Mouse (Mus musculus) stomach, embryonic 14.5 days (tissue): ENCODE data around the gene Rpl39l. TPM values are rescaled to one million over a fixed set of nuclear protein-coding genes. Genes with fewer than 3 reads are reported as not detected.
A peak's percentile ranks its signal among the peaks of the same experiment; 100 is the strongest.
"Not testable (repeated sequence)": the region's sequence is repeated elsewhere in the genome, so short reads cannot be mapped to it uniquely, and the experiment has no call there.

ENCODE experiments used
- ATAC-seq: fragments of 200-750 bp; cut with Nextera tagmentation; 2 replicates; pipeline ENCODE4 v1.8.0; 2017; ENCODE audit warnings: low read depth, moderate TSS enrichment; ENCODE audit not compliant: insufficient number of reproducible peaks, insufficient read depth, low FRiP score
- H3K27ac ChIP-seq: fragments of 300-500 bp; sonication (generic); 2 replicates; pipeline ENCODE4 v1.5.1; 2014; ENCODE audit warnings: mild to moderate bottlenecking, low read length, moderate library complexity, mixed read lengths
- H3K27me3 ChIP-seq: fragments of 300-500 bp; sonication (generic); 2 replicates; pipeline ENCODE4 v1.6.1; 2014; ENCODE audit warnings: low read length, control low read depth, mixed read lengths; ENCODE audit not compliant: control insufficient read depth, insufficient read depth
- H3K36me3 ChIP-seq: fragments of 300-500 bp; sonication (generic); 2 replicates; pipeline ENCODE4 v1.6.1; 2014; ENCODE audit warnings: mild to moderate bottlenecking, control low read depth, low read length, moderate library complexity, mixed read lengths; ENCODE audit not compliant: control insufficient read depth, insufficient read depth
- H3K4me1 ChIP-seq: fragments of 300-500 bp; sonication (generic); 2 replicates; pipeline ENCODE4 v1.6.1; 2014; ENCODE audit warnings: low read length, control low read depth, mixed read lengths; ENCODE audit not compliant: control insufficient read depth, insufficient read depth
- H3K4me2 ChIP-seq: fragments of 300-500 bp; sonication (generic); replicated peaks from 2 replicates; pipeline ENCODE4 v1.6.1; 2014; ENCODE audit warnings: low read depth, low read length, control low read depth
- H3K4me3 ChIP-seq: fragments of 300-500 bp; sonication (generic); 2 replicates; pipeline ENCODE4 v1.5.1; 2014; ENCODE audit warnings: low read depth, low read length, control low read depth
- H3K9ac ChIP-seq: fragments of 300-500 bp; sonication (generic); replicated peaks from 2 replicates; pipeline ENCODE4 v1.6.1; 2014; ENCODE audit warnings: low read depth, mild to moderate bottlenecking, control low read depth, low read length, moderate library complexity, mixed read lengths
- H3K9me3 ChIP-seq: fragments of 300-500 bp; sonication (generic); 2 replicates; pipeline ENCODE4 v1.6.1; 2016; ENCODE audit warnings: low read depth, low read length, control low read depth; ENCODE audit not compliant: control insufficient read depth
- WGBS: fragments of 180-500 bp; shearing (Covaris S2); extraction: QIAGEN DNeasy Blood & Tissue Kit; methylation state at CpG from one replicate; pipeline ENCODE4 v1.1.7; 2014; 5-methylcytosine and 5-hydroxymethylcytosine counted together
- polyA plus RNA-seq: library from polyadenylated mRNA; unstranded; fragments of >200 nt; fragmentation: Nextera tagmentation; extraction: Ambion mirVana; gene quantifications from 2 replicates; pipeline ENCODE4 v1.2.1, GENCODE M21; 2014

The Rpl39l gene
- polyA plus RNA-seq, 1 experiment from 2014 or later: 0.33 TPM

- not testable (repeated sequence) for H3K27me3 ChIP-seq, H3K4me3 ChIP-seq, H3K27ac ChIP-seq, ATAC-seq, H3K36me3 ChIP-seq, H3K4me2 ChIP-seq, H3K4me1 ChIP-seq, H3K9ac ChIP-seq
- peaks cover 14% of the 10 kb centered on the region; the same call in 1 of the 2 replicates for H3K9me3 ChIP-seq
- WGBS: 97% methylated on average over 10 of the region's 10 CpGs
These were observed 17.4 kb downstream of the Rpl39l start for GRCm38 (mm10) chr16:10187461-10187860.

- Histone ChIP-seq H3K4me2 (peak within 1 kb of the TSS; percentile 97), H3K9ac (peak within 1 kb of the TSS; percentile 30), H3K27me3 (0 out of 2 replicates have a peak, but pooled peaks cover 4% of the 10 kb centered on the region), H3K9me3 (peaks cover 2% of the 10 kb centered on the region; the same call in 1 of the 2 replicates), H3K4me3 (peak within 1 kb of the TSS; percentile 58), H3K4me1 (peaks cover 3% of the 10 kb centered on the region; the same call in 1 of the 2 replicates), H3K36me3 (no peaks in the 10 kb centered on the region), H3K27ac (no peak within 1 kb of the TSS)
- WGBS: under 1% methylated on average over 63 of the region's 63 CpGs
- peak; percentile 99 for ATAC-seq
These were observed 22.9 kb downstream of the Rpl39l start, which contains the start of gene Atf7ip2 for GRCm38 (mm10) chr16:10192679-10193506. Atf7ip2 (plus strand) TSS chr16:10192712.

GRCm38 (mm10) chr16:10208777-10209176 lies 38.8 kb downstream of the Rpl39l start:
- Histone ChIP-seq H3K9me3 (no peaks in the 10 kb centered on the region), H3K4me2 (no peak overlapping the region), H3K4me1 (no peaks in the 10 kb centered on the region), H3K27me3 (no peaks in the 10 kb centered on the region), H3K36me3 (no peaks in the 10 kb centered on the region), H3K27ac (no peak overlapping the region), H3K4me3 (no peak overlapping the region), H3K9ac (no peak overlapping the region)
- no peak for ATAC-seq
- 92% methylated on average over 1 of the region's 1 CpGs for WGBS

DNA sequence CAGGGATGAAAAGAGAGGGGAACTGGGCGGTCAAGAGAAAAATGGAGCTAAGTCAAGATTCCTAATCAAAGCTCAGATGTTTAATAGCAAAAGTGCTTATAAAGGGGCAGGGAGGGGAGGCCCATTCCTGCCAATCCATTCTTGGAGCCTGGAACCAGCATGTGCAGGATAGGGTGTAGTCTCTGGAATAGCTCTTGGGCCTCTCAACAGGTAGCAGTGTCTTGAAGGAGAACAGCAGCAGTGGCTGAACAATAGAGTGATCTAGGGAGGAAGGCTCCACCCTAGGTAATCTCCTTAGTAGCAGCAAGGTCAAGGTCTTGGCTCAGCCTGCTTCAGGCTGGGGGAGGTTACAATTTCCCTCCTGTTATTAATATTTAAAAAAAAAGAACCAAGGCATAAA lies 46.3 kb downstream of the Rpl39l start:
- not testable (repeated sequence) for H3K4me2 ChIP-seq, H3K36me3 ChIP-seq, ATAC-seq, H3K9me3 ChIP-seq, H3K27me3 ChIP-seq, H3K4me3 ChIP-seq, H3K27ac ChIP-seq, H3K9ac ChIP-seq, H3K4me1 ChIP-seq
- whole genome bisulfite sequencing: 93% methylated on average over 1 of the region's 1 CpGs

DNA sequence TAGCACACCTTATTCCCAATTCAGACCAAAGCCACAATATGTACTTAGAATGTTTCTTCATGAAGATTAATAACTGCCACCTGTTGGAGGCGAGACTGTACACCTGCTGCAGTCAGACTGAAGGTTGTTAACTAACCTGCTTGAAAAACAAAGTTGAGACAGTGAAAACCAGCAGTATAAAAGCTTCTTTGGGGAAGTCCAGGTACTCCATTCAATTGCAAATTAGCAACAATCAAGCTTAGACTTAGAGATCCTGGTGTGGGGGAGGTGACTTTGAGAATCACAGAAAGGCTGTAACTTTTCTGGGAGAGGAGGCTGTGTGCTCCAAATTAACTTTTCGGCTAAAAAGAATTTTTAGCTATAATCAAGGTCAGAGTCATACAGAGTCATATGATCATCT lies 47.0 kb downstream of the Rpl39l start:
- H3K9me3 ChIP-seq, ATAC-seq, H3K4me1 ChIP-seq: not testable (repeated sequence)

More for the DNA sequence above, 47.0 kb downstream of the Rpl39l start:
- H3K4me3 ChIP-seq, H3K36me3 ChIP-seq, H3K27me3 ChIP-seq, H3K27ac ChIP-seq, H3K4me2 ChIP-seq, H3K9ac ChIP-seq: not testable (repeated sequence)
- 90% methylated on average over 2 of the region's 2 CpGs for WGBS

Other genes starting within 250 kb of the Rpl39l start
- gene Grin2a, start 174.7 kb upstream of the Rpl39l start, polyA plus RNA-seq: 0.77 and 0.85 TPM in 2 replicates
- gene Atf7ip2, start 22.5 kb downstream of the Rpl39l start, polyA plus RNA-seq: 1.0 TPM in 2 replicates
- gene Emp2, start 143.7 kb downstream of the Rpl39l start, polyA plus RNA-seq: 26.6 and 31.3 TPM in 2 replicates
- gene Tekt5, start 225.3 kb downstream of the Rpl39l start, polyA plus RNA-seq: 0.70 and 1.0 TPM in 2 replicates
- gene Nubp1, start 241.7 kb downstream of the Rpl39l start, polyA plus RNA-seq: 56.1 and 59.1 TPM in 2 replicates